Mouse (Mus musculus) ES-E14 (cell line): ENCODE data around the gene Otog. TPM values are rescaled to one million over a fixed set of nuclear protein-coding genes. Genes with fewer than 3 reads are reported as not detected.

ENCODE experiments used
- DNase-seq: peaks from one replicate; pipeline ENCODE4 v3.0.0-alpha.2; 2013; ENCODE audit warnings: low read depth, low spot score
- H3K27ac ChIP-seq: 2 replicates; pipeline ENCODE4 v1.5.1; 2012; ENCODE audit warnings: low read depth, mild to moderate bottlenecking, low read length, moderate library complexity, mixed read lengths; ENCODE audit not compliant: poor library complexity, insufficient read depth, severe bottlenecking
- H3K36me3 ChIP-seq: 2 replicates; pipeline ENCODE4 v1.6.1; 2012; ENCODE audit warnings: mild to moderate bottlenecking, low read length, moderate library complexity, mixed read lengths; ENCODE audit not compliant: control insufficient read depth, poor library complexity, insufficient read depth, severe bottlenecking
- H3K4me1 ChIP-seq, 2 experiments: fragments of 150-350 bp in 1 of 2; sonication (generic) in 1 of 2; 2 replicates each; pipeline ENCODE4 v1.6.1; 2012; ENCODE audit warnings: low read length in 2 of 2, mild to moderate bottlenecking in 1 of 2, mixed read lengths in 1 of 2; ENCODE audit not compliant: control insufficient read depth in 2 of 2, insufficient read depth in 2 of 2, poor library complexity in 1 of 2
- H3K4me3 ChIP-seq, 2 experiments: fragments of 150-350 bp in 1 of 2; sonication (generic) in 1 of 2; 2 replicates each; pipeline ENCODE4 v1.5.1; 2012; ENCODE audit warnings: low read length in 2 of 2, low read depth in 1 of 2, mild to moderate bottlenecking in 1 of 2, mixed read lengths in 1 of 2; ENCODE audit not compliant: insufficient read depth in 1 of 2, poor library complexity in 1 of 2, severe bottlenecking in 1 of 2
- H3K9ac ChIP-seq: 2 replicates; pipeline ENCODE4 v1.6.1; 2012; ENCODE audit warnings: low read depth, mild to moderate bottlenecking, low read length, mixed read lengths; ENCODE audit not compliant: poor library complexity, insufficient read depth, severe bottlenecking
- H3K9me3 ChIP-seq: fragments of 150-350 bp; sonication (generic); 2 replicates; pipeline ENCODE4 v1.6.1; 2012; ENCODE audit warnings: low read depth, mild to moderate bottlenecking, low read length; ENCODE audit not compliant: control insufficient read depth, insufficient read depth
- CHD2 ChIP-seq: IDR thresholded peaks from 2 replicates; pipeline ENCODE4 v1.6.1; 2014; ENCODE audit warnings: mild to moderate bottlenecking, low read depth, low read length, inconsistent platforms
- HCFC1 ChIP-seq: IDR thresholded peaks from 2 replicates; pipeline ENCODE4 v1.6.1; 2012; ENCODE audit warnings: low read length, inconsistent platforms, borderline replicate concordance; ENCODE audit not compliant: insufficient read depth
- MAFK ChIP-seq: IDR thresholded peaks from 2 replicates; pipeline ENCODE4 v1.6.1; 2014; ENCODE audit warnings: mild to moderate bottlenecking, low read depth, low read length, inconsistent platforms; ENCODE audit not compliant: insufficient read depth
- ZC3H11A ChIP-seq: IDR thresholded peaks from 2 replicates; pipeline ENCODE4 v1.6.1; 2012; ENCODE audit warnings: low read depth, mild to moderate bottlenecking, inconsistent platforms, low read length, borderline replicate concordance
- ZNF384 ChIP-seq: IDR thresholded peaks from 2 replicates; pipeline ENCODE4 v1.6.1; 2012; ENCODE audit warnings: low read depth, low read length, inconsistent platforms
- in situ Hi-C, 2 experiments: fragments of 600-800 bp; cut with MboI; formaldehyde crosslinking; loops; one replicate each; pipeline ENCODE4 v1.15.1; 2025; ENCODE audit warnings: low sequenced_read_pairs in 2 of 2, inconsistent platforms in 1 of 2; ENCODE audit not compliant: unreplicated experiment in 2 of 2
- total RNA-seq: library from RNA; depleted of rRNA; stranded (reverse); fragments of 300-350 nt; gene quantifications from 2 replicates; pipeline ENCODE4 v1.2.3, GENCODE M21; 2012

Otog gene
- total RNA-seq, 1 experiment = 0.22 TPM

DNA sequence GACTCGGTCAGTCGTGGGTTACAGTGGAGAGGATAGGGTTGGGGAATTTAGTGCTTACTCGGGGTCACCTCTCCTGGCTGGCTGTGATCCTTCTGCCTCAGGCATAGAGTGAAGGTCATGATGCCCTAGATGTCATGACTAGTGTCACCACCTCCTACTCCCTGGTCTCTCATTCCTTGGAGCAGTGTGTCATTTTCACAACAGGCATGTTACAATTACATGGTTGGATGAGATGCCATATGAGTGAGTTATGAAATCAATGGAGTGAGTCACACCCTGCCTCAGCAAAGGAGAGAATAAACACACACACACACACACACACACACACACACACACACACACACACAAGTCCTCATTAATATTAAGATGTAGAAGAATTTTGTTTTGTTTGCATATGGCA lies 6.8 kb downstream of the Otog start:
- TF ChIP-seq HCFC1 = no peak
- no peak for TF ChIP-seq ZNF384
- no peak for TF ChIP-seq ZC3H11A
- no peak for TF ChIP-seq MAFK
- no peak for TF ChIP-seq CHD2
- DNase-seq = no peak
- in situ Hi-C loops = no loop called here

DNA sequence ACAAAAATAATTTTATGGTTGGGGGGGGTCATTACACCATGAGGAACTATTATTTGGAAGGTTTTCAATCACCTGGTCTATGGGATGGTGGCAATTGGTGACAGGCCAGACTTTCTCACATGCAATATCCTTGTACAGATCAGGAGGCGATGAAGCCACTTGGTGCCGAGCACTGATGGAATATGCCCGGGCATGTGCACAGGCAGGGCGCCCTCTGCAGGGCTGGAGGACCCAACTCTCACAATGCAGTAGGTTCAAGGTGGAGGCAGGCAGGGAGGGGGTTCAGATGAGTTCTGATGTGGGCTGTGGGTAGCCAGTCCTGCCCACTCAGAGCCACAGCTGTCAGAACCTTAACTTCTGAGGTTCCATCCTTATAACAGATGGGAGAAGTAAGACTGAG lies 11.1 kb downstream of the Otog start:
- in situ Hi-C loops = no loop called here
- TF ChIP-seq ZC3H11A (no peak), HCFC1 (no peak), ZNF384 (no peak), MAFK (no peak), CHD2 (no peak)

More for the DNA sequence above, 6.8 kb downstream of the Otog start:
- Histone ChIP-seq H3K9ac (no peak overlapping the region), H3K4me1 (no peaks in the 10 kb centered on the region), H3K27ac (no peak overlapping the region), H3K9me3 (no peaks in the 10 kb centered on the region), H3K36me3 (no peaks in the 10 kb centered on the region), H3K4me3 (no peak overlapping the region)

DNA sequence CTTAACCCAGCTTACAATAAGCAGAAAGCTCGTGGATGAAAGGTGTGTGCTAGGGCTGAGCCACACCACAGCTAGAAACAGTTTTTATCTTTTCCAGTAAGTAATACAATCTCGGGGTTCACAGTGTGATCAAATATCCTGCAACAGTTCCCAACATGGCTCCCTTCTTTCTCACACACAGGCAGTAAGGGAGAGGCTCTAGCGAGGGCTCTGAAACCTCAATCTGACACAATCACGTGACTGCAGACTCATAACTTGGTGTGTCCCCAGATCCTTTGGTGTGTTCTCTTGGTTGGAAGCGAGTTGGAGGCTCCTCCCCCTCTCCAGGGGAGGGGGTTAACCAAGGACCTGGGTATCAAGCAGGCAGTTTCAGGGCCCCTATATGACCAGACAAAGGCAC lies 35.4 kb downstream of the Otog start:
- Histone ChIP-seq H3K9ac (no peak overlapping the region), H3K4me1 (no peaks in the 10 kb centered on the region), H3K4me3 (no peak overlapping the region), H3K9me3 (no peaks in the 10 kb centered on the region), H3K36me3 (no peaks in the 10 kb centered on the region), H3K27ac (no peak overlapping the region)
- in situ Hi-C loops = no loop called here
- no peak for TF ChIP-seq MAFK
- no peak for TF ChIP-seq HCFC1
- no peak for TF ChIP-seq ZNF384
- TF ChIP-seq ZC3H11A = no peak
- no peak for TF ChIP-seq CHD2
- no peak for DNase-seq

More for the DNA sequence above, 11.1 kb downstream of the Otog start:
- DNase-seq = no peak
- no peak overlapping the region for H3K4me3 ChIP-seq
- H3K36me3 ChIP-seq = no peaks in the 10 kb centered on the region
- H3K27ac ChIP-seq = no peak overlapping the region
- no peaks in the 10 kb centered on the region for H3K9me3 ChIP-seq
- no peaks in the 10 kb centered on the region for H3K4me1 ChIP-seq
- no peak overlapping the region for H3K9ac ChIP-seq

DNA sequence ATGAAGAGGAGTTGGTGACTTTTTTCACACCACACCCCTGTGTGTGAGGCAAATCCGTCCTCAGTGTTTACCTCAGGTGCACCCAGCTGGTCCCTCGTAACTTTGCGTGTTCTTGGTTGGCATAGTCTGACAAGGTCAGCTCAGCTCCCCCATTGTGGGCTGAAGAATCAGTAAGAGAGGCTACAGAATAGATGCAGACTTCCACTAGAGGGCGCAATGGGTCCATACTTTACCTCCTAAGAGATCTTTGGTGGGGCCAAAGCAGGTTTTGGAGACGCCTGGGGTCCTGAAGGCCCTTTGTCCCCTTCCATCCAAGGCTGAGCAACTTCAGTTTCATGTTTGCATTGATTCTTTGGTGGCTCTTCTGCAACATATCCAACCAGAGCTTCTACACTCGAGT lies 39.2 kb downstream of the Otog start:
- H3K4me3 ChIP-seq = no peak overlapping the region
- peak; percentile 80 for DNase-seq
- H3K4me1 ChIP-seq = no peaks in the 10 kb centered on the region
- TF ChIP-seq MAFK (no peak), ZC3H11A (peak; percentile 56; the same call in 1 of the 2 replicates)
- H3K36me3 ChIP-seq = no peaks in the 10 kb centered on the region
- no peak overlapping the region for H3K9ac ChIP-seq
- no peak overlapping the region for H3K27ac ChIP-seq
- no peaks in the 10 kb centered on the region for H3K9me3 ChIP-seq
- in situ Hi-C loops = no loop called here

DNA sequence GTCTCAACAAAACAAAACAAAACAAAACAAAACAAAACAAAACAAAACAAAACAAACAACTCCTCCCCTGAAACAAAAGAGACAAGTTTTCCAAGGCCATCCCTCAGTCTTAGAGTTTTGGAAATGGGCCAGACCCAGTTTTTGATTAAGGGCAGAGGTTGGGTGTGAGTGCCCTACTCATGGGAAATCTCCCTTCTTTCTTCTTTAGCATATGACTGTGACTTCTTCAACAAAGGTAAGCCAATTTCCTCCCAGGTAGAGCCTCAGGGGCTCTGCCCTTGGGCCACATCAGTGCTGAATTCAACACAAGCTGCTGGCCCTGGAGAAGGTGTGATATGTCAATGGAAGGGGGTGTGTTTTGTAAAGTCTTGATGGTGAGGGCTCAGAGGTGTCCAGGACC lies 40.1 kb downstream of the Otog start:
- Histone ChIP-seq H3K36me3 (no peaks in the 10 kb centered on the region), H3K9ac (no peak overlapping the region), H3K9me3 (no peaks in the 10 kb centered on the region), H3K4me3 (no peak overlapping the region), H3K27ac (no peak overlapping the region), H3K4me1 (no peaks in the 10 kb centered on the region)
- TF ChIP-seq CHD2 (no peak), HCFC1 (no peak), MAFK (no peak), ZC3H11A (no peak), ZNF384 (no peak)
- in situ Hi-C loops = no loop called here
- peak; percentile 36 for DNase-seq
